Mouse (Mus musculus) small intestine, adult 2 months (tissue): ENCODE results near the gene Ugt1a7c. TPM values are rescaled to one million over a fixed set of nuclear protein-coding genes. Genes with fewer than 3 reads are reported as not detected.

Source experiments
- H3K27ac ChIP-seq: fragments of 200-500 bp; 2 replicates; pipeline ENCODE4 v1.5.1; 2012; ENCODE audit warnings: low read depth, low read length, control low read depth, inconsistent platforms; ENCODE audit not compliant: insufficient read depth
- H3K27me3 ChIP-seq: fragments of 200-500 bp; 2 replicates; pipeline ENCODE4 v1.6.1; 2012; ENCODE audit warnings: mild to moderate bottlenecking, moderate library complexity, low read length, inconsistent platforms; ENCODE audit not compliant: control insufficient read depth, insufficient read depth
- H3K36me3 ChIP-seq: fragments of 200-500 bp; 2 replicates; pipeline ENCODE4 v1.6.1; 2012; ENCODE audit warnings: mild to moderate bottlenecking, low read length, control low read depth, inconsistent platforms; ENCODE audit not compliant: control insufficient read depth, insufficient read depth
- H3K4me1 ChIP-seq: fragments of 200-500 bp; 2 replicates; pipeline ENCODE4 v1.6.1; 2012; ENCODE audit warnings: low read length, inconsistent platforms, mixed read lengths; ENCODE audit not compliant: control insufficient read depth, insufficient read depth, insufficient read length
- H3K4me3 ChIP-seq: fragments of 200-500 bp; 2 replicates; pipeline ENCODE4 v1.5.1; 2012; ENCODE audit warnings: low read depth, mild to moderate bottlenecking, control low read depth, inconsistent platforms, low read length, moderate library complexity
- CTCF ChIP-seq: fragments of 200-500 bp; IDR thresholded peaks from 2 replicates; pipeline ENCODE4 v1.5.1; 2012; ENCODE audit warnings: low read depth, mild to moderate bottlenecking, control low read depth, inconsistent platforms, low read length, moderate library complexity, mixed read lengths; ENCODE audit not compliant: insufficient replicate concordance, insufficient read length; ENCODE audit errors: extremely low read depth
- POLR2A ChIP-seq: fragments of 200-500 bp; IDR thresholded peaks from 2 replicates; pipeline ENCODE4 v1.6.1; 2012; ENCODE audit warnings: low read depth, mild to moderate bottlenecking, control low read depth, inconsistent platforms, low read length, moderate library complexity
- WGBS: fragments of 180-500 bp; shearing (Covaris S2); methylation state at CpG from one replicate; pipeline ENCODE4 v1.1.7; 2018; 5-methylcytosine and 5-hydroxymethylcytosine counted together
- polyA plus RNA-seq: library from polyadenylated mRNA; depleted of rRNA; stranded (reverse); fragments of >200 nt; gene quantifications from 2 replicates; pipeline ENCODE4 v1.2.3, GENCODE M21; 2012

The Ugt1a7c gene
- polyA plus RNA-seq, 1 experiment, result 60.9 TPM

GRCm38 (mm10) chr1:88260604-88261377, 165.9 kb downstream of the Ugt1a7c start:
- H3K4me1 ChIP-seq, result peaks cover 7% of the 10 kb centered on the region
- H3K4me3 ChIP-seq, result no peak overlapping the region
- H3K27ac ChIP-seq, result no peak overlapping the region
- WGBS, result 76% methylated on average over 10 of the region's 10 CpGs
- H3K36me3 ChIP-seq, result peaks cover 51% of the 10 kb centered on the region
- no peaks in the 10 kb centered on the region for H3K27me3 ChIP-seq
- no peak for TF ChIP-seq POLR2A
- TF ChIP-seq CTCF, result no peak

DNA sequence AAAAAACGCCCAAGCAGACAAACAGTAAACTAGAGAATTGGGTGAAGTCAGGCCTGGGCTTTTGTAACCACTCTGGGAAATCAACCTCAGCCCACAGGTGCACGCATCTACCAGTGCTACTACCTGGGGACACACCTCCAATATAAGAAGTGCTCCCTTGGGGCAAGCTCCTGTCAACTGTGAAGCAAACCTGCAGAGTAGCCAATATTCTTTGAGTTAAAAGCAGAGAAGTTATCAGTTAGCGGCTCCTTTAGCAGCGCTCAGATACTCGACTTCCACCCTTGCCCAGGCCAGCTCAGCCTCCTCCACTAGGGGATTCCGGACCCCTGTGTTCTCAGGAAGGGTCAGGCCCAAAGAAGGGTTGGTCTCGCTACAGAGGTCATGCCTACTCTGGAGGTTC, 166.8 kb downstream of the Ugt1a7c start:
- H3K27ac ChIP-seq, result no peak overlapping the region
- TF ChIP-seq POLR2A (no peak), CTCF (no peak)
- WGBS, result 85% methylated on average over 7 of the region's 7 CpGs
- peaks cover 7% of the 10 kb centered on the region for H3K4me1 ChIP-seq
- no peak overlapping the region for H3K4me3 ChIP-seq
- peaks cover 60% of the 10 kb centered on the region for H3K36me3 ChIP-seq
- no peaks in the 10 kb centered on the region for H3K27me3 ChIP-seq

GRCm38 (mm10) chr1:88262255-88262654, 167.4 kb downstream of the Ugt1a7c start:
- H3K27ac ChIP-seq, result no peak overlapping the region
- H3K36me3 ChIP-seq, result peaks cover 65% of the 10 kb centered on the region
- 72% methylated on average over 4 of the region's 4 CpGs for WGBS

DNA sequence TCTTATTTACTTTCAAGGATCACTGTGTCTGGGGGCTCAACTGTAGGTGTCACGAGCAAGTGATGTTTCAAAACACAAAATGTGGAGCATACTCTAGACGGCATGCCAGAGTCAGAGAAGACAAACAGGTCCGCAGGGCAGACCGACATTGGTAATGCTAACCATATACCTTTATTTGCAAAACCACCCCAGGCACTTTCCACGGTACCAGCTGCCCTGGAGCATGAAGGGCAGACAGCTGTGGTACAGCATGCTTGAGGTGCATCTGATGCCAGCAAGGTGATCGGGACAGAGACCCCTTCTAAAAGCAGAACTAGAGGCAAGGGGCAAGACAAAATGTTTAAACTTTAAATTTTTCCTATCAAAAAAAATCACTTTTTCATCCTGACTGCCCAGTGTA, 168.1 kb downstream of the Ugt1a7c start:
- Histone ChIP-seq H3K4me3 (no peak overlapping the region), H3K4me1 (peaks cover 7% of the 10 kb centered on the region), H3K27ac (no peak overlapping the region), H3K27me3 (no peaks in the 10 kb centered on the region), H3K36me3 (peaks cover 72% of the 10 kb centered on the region)
- TF ChIP-seq CTCF (no peak), POLR2A (no peak)
- WGBS, result 73% methylated on average over 6 of the region's 6 CpGs

More at GRCm38 (mm10) chr1:88262255-88262654, 167.4 kb downstream of the Ugt1a7c start:
- H3K4me3 ChIP-seq, result no peak overlapping the region
- H3K27me3 ChIP-seq, result no peaks in the 10 kb centered on the region
- peaks cover 7% of the 10 kb centered on the region for H3K4me1 ChIP-seq
- TF ChIP-seq POLR2A, result no peak
- TF ChIP-seq CTCF, result no peak

DNA sequence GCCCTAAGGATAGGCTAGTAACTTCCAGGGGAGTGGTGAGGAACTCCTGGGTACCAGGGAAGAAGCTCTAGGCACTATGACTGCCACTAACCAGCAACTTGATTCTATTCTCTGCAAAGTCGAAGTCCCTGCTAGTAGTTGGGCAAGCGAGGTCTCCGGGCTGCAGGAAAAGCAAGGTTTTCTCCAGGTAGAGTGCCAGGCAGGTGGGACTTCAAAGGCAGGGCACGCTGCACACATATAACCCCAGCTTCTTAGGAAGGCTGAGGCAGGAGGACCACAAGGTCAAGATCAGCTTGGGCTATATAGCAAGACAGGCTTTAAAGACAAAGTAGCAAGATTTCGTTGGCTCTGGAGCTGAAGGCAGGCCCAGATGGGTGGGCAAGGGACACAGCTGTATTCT, 168.9 kb downstream of the Ugt1a7c start:
- H3K36me3 ChIP-seq, result peaks cover 80% of the 10 kb centered on the region
- no peak overlapping the region for H3K27ac ChIP-seq
- WGBS, result 92% methylated on average over 5 of the region's 5 CpGs
- no peak for TF ChIP-seq POLR2A
- no peak for TF ChIP-seq CTCF
- peaks cover 7% of the 10 kb centered on the region for H3K4me1 ChIP-seq
- no peaks in the 10 kb centered on the region for H3K27me3 ChIP-seq
- no peak overlapping the region for H3K4me3 ChIP-seq

GRCm38 (mm10) chr1:88264237-88264868, 169.5 kb downstream of the Ugt1a7c start:
- TF ChIP-seq POLR2A (no peak), CTCF (no peak)
- H3K36me3 ChIP-seq, result peaks cover 86% of the 10 kb centered on the region
- H3K4me1 ChIP-seq, result peaks cover 7% of the 10 kb centered on the region
- no peak overlapping the region for H3K27ac ChIP-seq
- no peak overlapping the region for H3K4me3 ChIP-seq
- no peaks in the 10 kb centered on the region for H3K27me3 ChIP-seq
- 83% methylated on average over 7 of the region's 7 CpGs for WGBS

DNA sequence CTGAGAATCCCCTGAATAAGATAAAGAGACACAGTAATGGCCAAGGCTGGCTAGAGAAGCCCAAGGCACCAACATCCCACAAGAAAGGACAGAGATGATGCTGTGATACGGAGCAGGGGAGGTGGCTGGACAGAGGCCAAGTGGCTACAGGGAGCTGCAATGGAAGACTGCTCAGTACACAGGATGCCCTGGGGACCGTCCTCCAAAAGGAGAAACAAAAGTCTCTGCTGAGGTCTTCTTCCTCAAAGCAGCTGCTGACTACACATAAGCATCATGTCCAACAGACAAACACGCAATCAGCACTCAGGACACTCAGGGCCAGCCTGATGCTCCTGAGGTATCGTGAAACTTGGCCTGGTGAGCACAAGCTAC, 170.0 kb downstream of the Ugt1a7c start:
- peaks cover 89% of the 10 kb centered on the region for H3K36me3 ChIP-seq
- TF ChIP-seq POLR2A (no peak), CTCF (no peak)
- H3K4me3 ChIP-seq, result no peak overlapping the region
- H3K27ac ChIP-seq, result no peak overlapping the region
- 77% methylated on average over 4 of the region's 4 CpGs for WGBS
- peaks cover 4% of the 10 kb centered on the region for H3K4me1 ChIP-seq
- no peaks in the 10 kb centered on the region for H3K27me3 ChIP-seq

- H3K36me3 ChIP-seq, result peaks cover 88% of the 10 kb centered on the region
- no peaks in the 10 kb centered on the region for H3K4me1 ChIP-seq
- WGBS, result 89% methylated on average over 13 of the region's 13 CpGs
These were observed 171.3 kb downstream of the Ugt1a7c start for GRCm38 (mm10) chr1:88266123-88266522.

More at GRCm38 (mm10) chr1:88266123-88266522, 171.3 kb downstream of the Ugt1a7c start:
- Histone ChIP-seq H3K27ac (no peak overlapping the region), H3K4me3 (no peak overlapping the region), H3K27me3 (no peaks in the 10 kb centered on the region)
- no peak for TF ChIP-seq POLR2A
- no peak for TF ChIP-seq CTCF
